Mouse (Mus musculus) ovary, postnatal 14 days (tissue): ENCODE results near the gene 1110002E22Rik.

Experiments
- DNase-seq: peaks from one replicate; pipeline ENCODE4 v3.0.0; 2022; ENCODE audit warnings: low spot score

Gene 1110002E22Rik

DNA sequence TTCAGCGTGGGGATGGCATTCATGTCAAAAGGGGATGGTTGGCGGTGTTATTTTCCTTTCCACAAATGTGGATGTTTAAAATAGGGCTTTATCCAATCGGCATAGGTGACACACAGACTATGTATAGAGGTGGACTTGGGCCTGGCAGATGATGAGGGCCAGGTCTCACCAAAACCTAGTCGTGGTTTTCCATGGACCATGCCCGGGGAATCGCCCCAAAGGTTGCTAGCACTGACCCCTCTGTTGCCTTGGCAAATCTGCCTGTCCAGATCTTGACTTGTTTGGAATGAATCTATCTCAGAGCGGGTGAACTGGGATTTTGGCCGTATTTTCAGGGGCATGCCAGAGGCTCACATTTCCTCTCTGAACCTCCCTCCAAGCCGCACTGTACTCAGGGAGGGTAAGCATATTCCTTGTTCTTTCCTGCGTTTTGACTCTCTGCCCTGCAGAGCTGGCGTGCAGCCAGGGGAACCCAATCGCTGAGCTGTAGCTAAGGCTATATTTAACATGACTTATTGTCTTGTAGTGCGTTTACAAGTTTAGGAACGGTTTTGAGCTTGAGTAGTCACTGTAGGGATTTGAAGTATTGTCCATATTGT is 1.0 kb upstream of the 1110002E22Rik start:
- DNase-seq, result peak; percentile 45

DNA sequence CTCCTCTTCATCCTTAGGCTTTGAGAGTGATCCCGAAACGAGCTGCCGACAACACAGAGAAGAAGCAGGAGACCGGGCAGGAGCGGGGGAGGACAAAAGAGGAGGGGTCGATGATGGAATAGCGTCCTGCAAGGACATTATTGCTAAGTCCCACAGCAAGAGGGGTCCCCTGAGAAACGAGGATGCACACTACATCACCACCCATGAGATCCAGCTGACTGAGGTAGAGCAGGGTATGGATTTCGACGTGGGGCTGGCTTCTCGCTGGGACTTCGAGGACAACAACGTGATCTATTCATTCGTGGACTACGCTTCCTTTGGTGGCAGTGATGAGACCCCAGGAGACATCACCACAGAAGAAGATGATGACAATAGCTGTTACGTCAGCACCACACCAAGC is 1.1 kb downstream of the 1110002E22Rik start:
- DNase-seq, result no peak

DNA sequence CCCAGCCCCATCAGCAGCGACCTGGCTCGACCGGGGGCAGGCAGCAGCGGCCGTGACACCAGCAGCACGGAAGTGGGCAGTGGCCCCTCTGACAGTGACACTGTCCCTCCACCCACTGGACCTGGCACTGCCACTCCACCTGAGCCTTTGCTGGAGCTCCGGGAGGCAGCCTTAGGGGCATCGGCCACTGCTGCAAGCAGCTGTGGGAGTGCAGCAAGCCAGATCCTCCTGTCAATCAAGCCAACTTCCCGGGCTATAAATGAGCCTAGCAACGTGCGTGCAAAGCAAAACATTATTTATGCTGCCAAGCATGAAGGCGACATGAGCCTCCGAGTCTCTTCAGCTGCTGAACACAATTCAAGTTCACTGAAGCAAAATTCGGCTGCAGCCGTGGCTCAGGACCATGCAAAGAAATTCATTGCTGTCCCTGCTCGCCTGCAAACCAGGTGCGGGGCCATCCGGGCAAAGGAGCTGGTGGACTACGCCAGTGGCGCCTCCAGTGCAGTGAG is 1.6 kb downstream of the 1110002E22Rik start:
- no peak for DNase-seq

DNA sequence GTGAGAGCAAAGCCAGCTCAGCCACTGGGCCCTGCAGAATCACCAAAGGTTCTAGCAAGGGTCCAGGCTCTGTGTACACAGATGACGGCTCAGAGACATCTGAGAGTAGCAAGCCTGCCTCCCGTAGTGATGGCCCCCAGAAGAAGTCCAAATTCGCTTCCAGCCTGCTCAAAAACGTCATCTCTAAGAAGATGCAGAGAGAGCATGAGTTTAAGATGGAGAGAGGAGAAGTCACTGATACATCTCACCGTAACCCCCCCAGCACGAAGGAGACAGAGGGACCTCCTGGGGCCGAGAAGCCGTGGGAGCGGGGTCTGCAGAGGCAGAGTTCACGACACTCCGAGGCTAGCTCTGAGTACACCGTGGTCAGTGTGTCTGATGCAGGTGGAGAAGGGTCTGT is 2.4 kb downstream of the 1110002E22Rik start, which contains the start of gene Gm5105:
Gm5105 (minus strand) TSS at position 101 of the 400 bp plus-strand sequence.
- no peak for DNase-seq

DNA sequence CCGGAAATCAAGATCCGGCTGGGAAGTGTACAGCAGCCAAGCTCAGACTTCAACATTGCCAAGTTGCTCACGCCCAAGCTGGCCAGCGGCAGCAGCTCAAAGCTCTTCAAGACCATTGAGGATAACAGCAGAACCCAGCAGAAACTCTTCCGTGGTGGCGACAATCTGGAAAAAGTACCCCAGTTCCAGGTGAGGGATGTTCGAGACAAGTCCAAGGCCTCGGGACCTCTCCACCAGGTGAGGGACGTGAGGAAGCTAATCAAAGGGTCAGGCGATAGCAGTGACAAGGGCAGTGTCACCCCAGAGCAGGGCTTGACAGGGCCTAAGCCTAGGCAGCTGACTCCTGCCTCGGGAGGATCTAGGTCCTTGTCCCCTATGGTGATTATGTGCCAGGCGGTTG is 3.3 kb downstream of the 1110002E22Rik start:
- no peak for DNase-seq

DNA sequence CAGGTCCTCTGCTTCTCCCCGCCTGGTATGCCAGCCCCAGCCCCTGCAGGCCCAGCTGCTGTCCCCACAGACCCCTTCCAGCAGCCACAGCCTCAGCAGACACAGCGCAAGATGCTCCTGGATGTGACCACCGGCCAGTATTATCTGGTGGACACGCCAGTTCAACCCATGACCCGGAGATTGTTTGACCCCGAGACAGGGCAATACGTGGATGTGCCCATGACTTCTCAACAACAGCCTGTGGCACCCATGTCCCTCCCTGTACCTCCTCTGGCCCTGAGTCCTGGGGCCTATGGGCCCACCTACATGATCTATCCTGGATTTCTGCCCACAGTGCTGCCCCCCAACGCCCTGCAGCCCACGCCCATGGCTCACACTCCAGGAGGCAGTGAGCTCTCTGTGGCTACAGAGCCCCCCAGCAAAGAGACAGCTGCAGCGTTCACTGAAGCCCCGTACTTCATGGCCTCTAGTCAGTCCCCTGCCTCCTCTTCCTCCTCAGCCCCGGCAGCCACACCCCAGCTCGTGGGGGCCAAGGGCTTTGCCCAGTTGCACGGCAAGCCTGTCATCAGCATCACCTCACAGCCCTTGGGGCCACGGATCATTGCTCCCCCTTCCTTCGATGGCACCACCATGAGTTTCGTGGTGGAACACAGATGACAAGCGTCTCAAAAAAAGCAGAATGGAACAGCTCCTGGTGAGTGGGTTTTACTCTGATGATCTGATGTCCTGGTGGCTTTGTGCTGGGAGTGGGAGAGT is 5.1 kb downstream of the 1110002E22Rik start:
- DNase-seq, result no peak

DNA sequence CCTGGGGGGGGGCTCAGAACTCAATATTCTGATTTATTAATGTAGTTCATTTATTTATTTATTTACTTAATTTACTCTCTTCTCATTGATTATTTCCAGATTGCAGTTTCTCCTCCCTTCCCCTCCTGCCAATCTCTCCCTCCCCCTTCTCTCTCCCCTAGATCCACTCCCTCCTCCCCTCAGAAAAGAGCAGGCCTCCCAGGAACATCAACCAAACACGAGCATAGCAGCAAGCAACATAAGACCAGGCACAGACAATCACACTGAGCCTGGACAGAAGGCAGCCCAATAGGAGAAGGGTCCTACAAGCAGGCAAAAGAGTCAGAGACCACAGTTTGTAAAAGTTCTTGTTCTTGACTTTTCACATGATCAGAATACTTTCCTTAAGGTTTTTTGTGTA is 6.2 kb downstream of the 1110002E22Rik start:
- DNase-seq, result no peak

DNA sequence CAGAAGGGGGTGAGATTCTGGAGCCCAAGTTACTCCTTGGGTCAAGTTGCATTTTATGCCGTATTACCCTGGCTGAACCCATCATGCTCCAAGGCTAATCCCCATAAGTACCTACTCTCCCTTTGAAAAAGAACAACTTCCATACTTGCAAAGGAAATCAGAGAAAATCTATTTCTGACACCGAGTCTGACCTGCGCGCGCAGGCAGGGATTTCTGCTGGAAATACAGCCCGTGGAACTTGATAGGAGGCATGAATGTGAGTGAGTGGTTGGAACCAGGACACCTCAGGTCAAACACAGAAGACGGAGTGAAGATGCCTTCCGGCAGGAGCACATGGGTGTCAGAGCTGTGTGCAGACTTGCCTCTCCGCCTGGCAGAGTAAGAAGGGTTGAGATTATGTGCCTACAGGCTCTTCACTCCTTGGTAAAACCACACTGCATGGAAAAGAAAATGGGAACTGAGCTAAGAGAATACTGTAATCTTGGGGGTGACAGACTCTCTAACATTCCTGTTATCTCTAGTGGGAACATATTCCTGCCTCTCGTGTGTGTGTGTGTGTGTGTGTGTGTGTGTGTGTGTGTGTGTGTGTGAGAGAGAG is 6.7 kb downstream of the 1110002E22Rik start:
- no peak for DNase-seq

DNA sequence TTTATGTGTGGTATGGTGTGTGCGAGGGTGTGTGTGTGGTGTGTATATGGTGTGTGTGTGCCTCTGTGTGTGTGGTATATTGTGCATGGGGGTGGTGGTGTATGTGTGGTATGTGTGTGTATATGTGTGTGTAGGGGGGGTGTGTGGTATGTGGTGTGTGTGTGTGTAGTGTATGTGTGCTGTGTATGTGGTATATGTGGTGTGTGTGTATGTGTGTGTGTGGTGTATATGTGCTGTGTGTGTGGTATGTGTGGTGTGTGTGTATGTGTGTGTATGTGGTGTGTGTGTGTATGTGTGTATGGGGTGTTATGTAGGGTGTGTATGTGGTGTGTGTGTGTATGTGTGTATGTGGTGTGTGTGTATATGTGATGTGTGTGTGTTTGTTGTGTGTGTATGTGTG is 9.4 kb downstream of the 1110002E22Rik start:
- DNase-seq, result no peak

DNA sequence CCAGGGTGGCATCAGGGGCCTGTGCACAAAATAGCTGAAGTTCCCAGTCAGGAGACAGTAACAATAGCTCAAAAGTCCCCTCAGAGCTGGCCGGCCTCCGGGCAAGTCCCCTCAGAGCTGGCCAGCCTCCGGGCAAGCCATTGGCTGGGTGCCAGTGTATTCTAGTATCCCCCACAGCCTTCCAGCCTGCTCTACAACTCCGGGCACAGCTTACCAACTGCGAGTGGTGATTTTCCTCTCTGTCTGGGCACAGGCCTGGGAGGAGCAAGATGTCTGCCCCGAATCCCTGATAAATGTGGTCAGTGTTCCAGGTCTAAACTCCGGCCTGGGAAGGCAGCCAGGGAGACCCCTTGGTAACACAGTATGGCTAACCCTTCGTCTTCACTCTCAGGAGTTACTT is 10.4 kb downstream of the 1110002E22Rik start:
- DNase-seq, result no peak

DNA sequence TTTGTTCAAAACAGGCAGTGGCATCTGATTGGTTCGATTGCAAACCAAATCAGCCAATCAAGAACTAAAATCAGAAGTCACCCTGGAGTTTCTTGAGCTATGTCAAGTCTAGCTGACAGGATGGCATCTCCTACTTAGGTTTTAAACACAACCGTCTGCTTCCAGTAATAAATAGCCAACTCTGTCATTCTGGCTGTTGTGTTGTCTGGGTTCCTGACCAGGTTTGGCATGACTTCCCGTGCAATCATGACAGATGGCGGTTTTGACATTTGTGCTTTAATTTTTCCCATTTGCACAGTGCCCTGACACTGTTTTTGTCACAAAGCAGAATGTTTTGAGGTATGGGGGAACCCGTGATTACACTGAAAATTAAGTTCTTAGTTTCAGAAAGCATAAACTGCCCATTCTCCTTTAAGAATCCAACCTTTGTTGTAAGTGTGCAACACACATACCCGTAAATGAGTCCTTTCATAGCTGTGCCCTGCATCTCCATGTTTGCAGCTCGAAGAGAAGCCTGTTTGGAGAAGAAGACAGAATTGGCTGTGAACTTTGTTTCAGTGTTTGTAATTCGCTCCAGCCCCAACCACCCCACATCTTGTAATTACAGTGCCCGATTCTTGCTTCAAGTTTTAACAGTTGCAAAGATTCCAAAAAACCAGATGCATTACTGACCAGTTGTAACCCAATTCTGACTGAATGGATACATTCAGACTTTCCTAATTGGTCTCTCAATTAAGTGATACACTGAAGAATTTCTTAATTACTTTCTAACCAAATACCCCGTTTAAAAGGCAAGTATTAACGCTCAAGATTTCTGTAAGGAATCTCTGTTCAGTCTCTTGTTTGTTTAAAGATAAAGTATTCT is 12.9 kb downstream of the 1110002E22Rik start:
- no peak for DNase-seq

DNA sequence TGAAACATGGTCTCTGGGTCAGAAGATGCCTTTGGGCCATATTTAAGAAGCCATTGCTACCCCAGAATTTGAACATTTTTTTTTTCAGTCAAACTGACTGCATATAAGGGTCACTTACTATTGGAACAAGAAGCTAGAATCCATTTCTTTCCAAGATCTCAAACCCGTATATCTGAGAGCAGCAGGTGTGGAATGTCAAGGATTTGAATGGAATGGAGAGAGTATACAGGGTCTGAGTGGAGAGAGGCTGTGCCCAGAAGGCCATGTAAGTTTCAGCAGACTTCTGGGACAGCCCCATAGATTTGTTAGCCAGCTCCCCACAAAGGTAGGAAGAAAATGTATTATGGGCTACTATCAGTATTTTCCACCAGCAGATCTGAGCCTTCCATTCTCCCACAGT is 13.8 kb downstream of the 1110002E22Rik start:
- no peak for DNase-seq

DNA sequence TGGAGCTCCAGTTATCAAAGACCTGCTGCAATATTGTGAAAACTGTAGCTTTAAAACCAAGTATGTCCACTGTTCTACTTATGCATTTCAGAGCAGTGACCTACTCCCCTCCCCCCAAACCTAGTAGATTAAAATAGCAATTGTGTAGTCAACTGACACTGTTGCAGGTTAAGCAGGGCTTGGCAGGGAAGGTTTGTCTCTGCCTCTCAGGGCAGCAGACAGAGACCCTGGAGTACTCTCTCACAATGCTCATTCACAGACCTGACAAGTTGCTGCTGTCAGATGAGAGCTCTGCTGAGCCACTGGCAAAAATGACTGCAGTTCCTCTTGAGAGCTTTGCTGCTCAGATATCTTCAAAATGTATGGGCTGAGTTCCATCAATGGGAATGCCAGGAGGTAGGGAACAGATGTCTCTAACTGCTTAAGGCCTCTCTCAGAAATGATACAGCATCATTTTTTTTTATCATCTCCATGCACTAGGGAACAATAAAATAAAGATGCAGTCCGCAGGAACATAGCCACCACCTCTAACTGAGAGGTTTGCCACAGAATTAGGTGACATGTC is 18.3 kb downstream of the 1110002E22Rik start:
- no peak for DNase-seq

DNA sequence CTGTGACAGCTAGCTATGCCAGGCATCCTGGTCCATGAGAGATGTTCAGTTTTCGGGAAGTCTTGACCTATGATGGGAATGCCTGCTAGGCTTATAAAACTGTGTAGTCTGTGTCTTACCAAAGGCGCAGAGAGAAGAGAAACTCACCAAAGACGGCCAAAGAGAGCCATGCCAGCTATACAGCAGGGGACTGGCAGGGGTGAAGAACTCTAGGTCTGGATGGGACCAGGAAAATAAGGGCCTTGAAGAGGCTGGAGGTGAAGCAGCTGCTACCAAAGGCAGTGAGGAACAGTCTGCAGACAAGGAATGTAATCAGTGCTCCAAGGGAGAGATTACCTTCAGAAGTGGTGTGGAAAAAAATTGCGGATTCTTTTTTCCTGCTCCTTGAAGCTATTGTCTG is 19.0 kb downstream of the 1110002E22Rik start:
- no peak for DNase-seq

DNA sequence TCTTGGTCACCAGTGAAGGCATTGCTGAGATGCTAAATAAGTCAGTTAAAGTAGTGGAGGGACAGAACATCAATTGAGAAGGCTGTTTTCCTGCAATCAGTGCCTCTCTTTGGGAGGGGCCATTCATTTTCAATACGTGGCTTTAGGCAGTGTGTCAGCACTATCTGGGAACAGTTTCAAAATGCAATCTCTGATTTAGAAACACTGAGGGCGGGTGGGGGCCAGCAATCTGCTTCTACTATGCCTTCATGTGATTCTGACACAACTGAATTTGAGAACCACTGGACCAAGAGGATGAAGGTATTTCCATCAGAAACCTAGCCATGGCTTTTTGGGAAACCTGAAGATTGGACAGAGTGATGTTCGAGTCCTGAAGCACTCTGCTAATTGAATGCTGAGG is 30.4 kb downstream of the 1110002E22Rik start:
- no peak for DNase-seq

DNA sequence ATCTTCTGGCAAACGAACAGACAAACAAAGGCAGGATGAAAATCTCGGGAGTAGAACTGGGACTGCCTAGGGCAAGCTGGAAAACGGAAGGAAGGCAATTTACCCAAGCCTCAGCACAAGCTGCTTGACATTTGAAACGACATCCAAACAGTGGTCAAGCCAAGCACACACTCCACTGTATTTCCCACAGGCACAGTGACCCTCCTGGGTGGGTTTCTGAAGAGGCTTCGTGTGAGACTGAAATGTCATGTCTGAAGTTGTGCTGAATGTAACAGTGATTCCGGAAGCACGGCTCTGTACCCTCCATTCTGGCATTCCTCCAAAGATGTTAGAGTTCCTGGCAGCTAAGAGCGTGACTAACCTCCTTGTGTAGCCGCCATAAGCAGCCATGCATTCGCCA is 30.9 kb downstream of the 1110002E22Rik start:
- no peak for DNase-seq

DNA sequence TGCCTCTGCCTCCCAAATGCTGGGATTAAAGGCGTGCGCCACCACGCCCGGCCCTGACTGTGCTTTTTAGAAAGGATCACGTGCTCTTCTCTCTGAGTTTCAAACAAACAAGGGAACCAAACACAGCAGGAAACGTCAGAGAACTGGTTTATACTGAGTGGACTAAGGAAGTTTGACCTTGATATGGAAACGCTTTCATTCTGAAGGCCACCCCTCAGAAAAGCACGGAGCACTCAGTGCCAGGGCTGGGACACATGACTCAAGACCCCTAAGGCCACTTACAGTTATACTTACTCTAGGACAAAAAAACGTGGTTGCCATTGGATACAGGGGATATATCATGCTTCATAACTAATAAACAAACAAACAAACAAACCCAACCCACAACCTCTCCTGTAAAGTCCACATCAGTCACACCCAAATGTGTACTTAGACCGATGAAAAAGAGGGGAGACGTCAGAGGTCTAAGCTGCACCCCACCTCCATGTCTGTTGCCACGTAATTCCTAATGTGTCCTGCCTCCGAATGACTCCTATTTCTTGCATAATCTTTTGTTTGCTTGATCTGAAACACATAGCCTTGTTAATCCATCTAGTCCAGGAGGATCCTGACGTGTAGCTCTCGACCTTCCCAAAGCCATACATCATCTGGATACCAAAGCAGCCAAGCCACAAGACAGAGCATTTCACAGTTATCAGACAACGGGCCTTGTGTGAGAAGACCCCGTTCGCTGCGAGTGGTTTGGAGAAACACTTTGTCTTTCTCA is 31.6 kb downstream of the 1110002E22Rik start:
- DNase-seq, result no peak

DNA sequence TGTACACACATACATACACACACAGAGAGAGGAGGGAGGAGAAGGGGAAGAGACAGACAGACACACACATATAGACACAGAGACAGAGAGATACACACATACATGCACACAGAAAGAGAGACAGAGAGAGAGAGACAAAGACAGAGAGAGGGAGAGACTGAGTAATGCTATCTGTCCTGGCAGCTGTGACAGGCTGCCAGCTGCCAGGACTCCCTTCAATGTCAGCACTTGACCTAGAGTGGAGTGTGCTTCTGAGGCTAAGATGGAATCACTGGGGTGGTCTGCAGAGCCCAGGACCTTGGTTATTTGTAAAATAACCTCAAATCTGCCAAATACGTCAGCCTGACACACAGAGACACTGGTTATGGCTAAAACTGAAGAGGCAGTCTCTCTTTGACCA is 32.9 kb downstream of the 1110002E22Rik start:
- DNase-seq, result no peak

DNA sequence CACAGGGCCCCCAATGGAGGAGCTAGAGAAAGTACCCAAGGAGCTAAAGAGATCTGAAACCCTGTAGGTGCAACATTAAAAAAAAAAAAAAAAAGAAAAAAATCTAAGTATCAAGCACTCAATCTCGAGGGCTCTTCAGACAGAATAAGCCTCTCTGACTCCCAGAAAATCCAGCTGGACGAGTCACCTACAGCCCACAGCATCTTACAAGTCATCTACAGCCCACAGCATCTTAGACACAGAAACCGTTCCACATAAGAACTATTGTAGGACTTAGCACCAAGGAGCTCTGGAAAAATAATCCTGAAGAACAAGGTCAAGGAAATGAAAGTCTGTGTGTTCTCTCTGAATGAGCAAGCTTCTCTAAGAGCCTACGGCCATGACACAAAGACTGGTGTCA is 37.1 kb downstream of the 1110002E22Rik start:
- no peak for DNase-seq

DNA sequence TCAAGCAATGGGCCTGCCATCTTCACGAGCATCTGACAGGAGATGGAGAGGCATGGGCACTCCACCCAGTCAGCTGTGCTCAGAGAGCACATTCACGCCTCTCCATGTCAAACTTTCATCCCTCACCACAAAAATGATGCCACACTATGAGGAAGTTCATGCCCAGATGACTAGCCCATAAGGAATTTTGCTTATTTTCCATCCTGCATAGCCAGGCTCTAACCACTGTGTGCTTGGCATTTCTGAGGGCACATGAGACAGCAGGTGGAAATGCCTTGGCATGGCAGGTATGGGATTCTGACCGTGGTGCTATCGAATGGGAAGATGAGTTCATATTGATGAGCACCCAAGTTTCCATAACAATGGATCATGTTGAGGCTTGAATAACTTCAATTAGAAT is 38.8 kb downstream of the 1110002E22Rik start:
- no peak for DNase-seq

DNA sequence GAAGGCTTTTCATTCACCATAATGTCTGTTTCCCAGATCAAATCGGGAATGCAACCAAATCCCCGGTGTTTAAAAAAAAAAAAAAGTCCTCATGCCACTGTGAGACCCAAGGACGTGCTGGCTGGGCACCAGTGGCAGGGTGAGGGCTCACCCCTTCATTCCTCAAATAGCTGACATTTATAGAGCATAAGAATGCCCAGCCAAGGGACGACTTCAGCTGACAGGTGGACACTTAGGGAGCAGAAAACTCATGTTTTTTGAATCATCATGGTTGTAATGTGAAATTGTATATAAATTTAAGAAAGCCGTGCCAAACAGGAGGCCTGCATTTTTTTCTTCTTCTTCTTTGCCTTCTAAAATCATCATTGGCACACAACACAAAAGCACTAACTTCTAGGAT is 40.2 kb downstream of the 1110002E22Rik start:
- no peak for DNase-seq
